Mouse (Mus musculus) embryonic stem cell, embryonic (primary cell): ENCODE data around the gene Bcr.

Experiments used
- CTCF ChIA-PET, 4 experiments: fragments of 300-600 bp in 2 of 4; fragments of 350-600 bp in 2 of 4; sonication (Branson Sonifier 250); formaldehyde crosslinking; loops; one replicate each; lab custom pipeline; 2022; ENCODE audit warnings: inconsistent platforms in 2 of 4; lab: Charles Lee
- POLR2A ChIA-PET, 4 experiments: fragments of 300-600 bp in 2 of 4; fragments of 350-600 bp in 2 of 4; sonication (Branson Sonifier 250); formaldehyde crosslinking; loops; one replicate each; lab custom pipeline; 2022; ENCODE audit warnings: antibody characterized with exemption in 4 of 4, inconsistent platforms in 1 of 4; lab: Charles Lee

The Bcr gene

GRCm38 (mm10) chr10:75068624-75069328 is 8.4 kb downstream of the Bcr start:
- ChIA-PET POLR2A (interaction anchor here in 1 of 4 experiments (2.0 kb wide), 1 partner anchor 16 kb away, joined by 7 read pairs; no protein-coding TSS in a partner anchor), CTCF (interaction anchor here in 2 of 4 experiments (1.6 to 1.7 kb wide), 2 partner anchors 82 kb away, joined by 4 read pairs; no protein-coding TSS in a partner anchor)

GRCm38 (mm10) chr10:75070281-75070976 is 10.0 kb downstream of the Bcr start:
- POLR2A ChIA-PET = interaction anchor here in 2 of 4 experiments (0.6 to 2.0 kb wide), 5 partner anchors 14 to 60 kb away, joined by 3 to 7 read pairs (median 3); no protein-coding TSS in a partner anchor
- CTCF ChIA-PET = interaction anchor here in 2 of 4 experiments (0.6 to 2.4 kb wide), 3 partner anchors 13 to 81 kb away, joined by 3 to 8 read pairs (median 4); no protein-coding TSS in a partner anchor

GRCm38 (mm10) chr10:75075665-75076064 is 15.3 kb downstream of the Bcr start:
- POLR2A ChIA-PET = interaction anchor here in 2 of 4 experiments (0.6 to 0.7 kb wide), 2 partner anchors 76 to 139 kb away, joined by 3 read pairs; no protein-coding TSS in a partner anchor
- CTCF ChIA-PET = interaction anchor here in 1 of 4 experiments (0.7 to 1.1 kb wide), 2 partner anchors 16 to 76 kb away, joined by 3 read pairs; no protein-coding TSS in a partner anchor

GRCm38 (mm10) chr10:75078174-75079128 is 18.1 kb downstream of the Bcr start:
- CTCF ChIA-PET = no interaction called here
- POLR2A ChIA-PET = interaction anchor here in 1 of 4 experiments (1.0 kb wide), 1 partner anchor 14 kb away, joined by 5 read pairs; no protein-coding TSS in a partner anchor

GRCm38 (mm10) chr10:75085330-75085729 is 24.9 kb downstream of the Bcr start:
- ChIA-PET CTCF (interaction anchor here in 1 of 4 experiments (0.5 kb wide), 1 partner anchor 66 kb away, joined by 3 read pairs; no protein-coding TSS in a partner anchor), POLR2A (interaction anchor here in 1 of 4 experiments (2.2 kb wide), 1 partner anchor 16 kb away, joined by 7 read pairs; no protein-coding TSS in a partner anchor)

GRCm38 (mm10) chr10:75088471-75088870 is 28.1 kb downstream of the Bcr start:
- POLR2A ChIA-PET = interaction anchor here in 2 of 4 experiments (1.0 to 5.8 kb wide), 3 partner anchors 10 to 16 kb away, joined by 5 to 31 read pairs (median 5); no protein-coding TSS in a partner anchor
- CTCF ChIA-PET = interaction anchor here in 2 of 4 experiments (0.6 to 1.7 kb wide), 2 partner anchors 63 to 163 kb away, joined by 4 read pairs; no protein-coding TSS in a partner anchor

GRCm38 (mm10) chr10:75091478-75092152 is 31.2 kb downstream of the Bcr start:
- POLR2A ChIA-PET = interaction anchor here in 1 of 4 experiments (0.5 to 5.8 kb wide), 4 partner anchors 11 to 123 kb away, joined by 3 to 31 read pairs (median 4); no protein-coding TSS in a partner anchor
- CTCF ChIA-PET = interaction anchor here in 1 of 4 experiments (1.7 kb wide), 1 partner anchor 60 kb away, joined by 3 read pairs; no protein-coding TSS in a partner anchor

GRCm38 (mm10) chr10:75093252-75093987 is 33.0 kb downstream of the Bcr start:
- ChIA-PET CTCF (interaction anchor here in 2 of 4 experiments (0.6 to 1.3 kb wide), 3 partner anchors 9 to 58 kb away, joined by 3 to 4 read pairs (median 3); no protein-coding TSS in a partner anchor), POLR2A (interaction anchor here in 2 of 4 experiments (0.8 to 1.4 kb wide), 5 partner anchors 11 to 75 kb away, joined by 3 to 5 read pairs (median 3); no protein-coding TSS in a partner anchor)

- POLR2A ChIA-PET = interaction anchor here in 2 of 4 experiments (0.7 to 1.9 kb wide), 4 partner anchors 10 to 74 kb away, joined by 3 to 4 read pairs (median 3); no protein-coding TSS in a partner anchor
- CTCF ChIA-PET = interaction anchor here in 1 of 4 experiments (1.3 kb wide), 1 partner anchor 57 kb away, joined by 4 read pairs; no protein-coding TSS in a partner anchor
Measured at GRCm38 (mm10) chr10:75094338-75094737, 33.9 kb downstream of the Bcr start.

- POLR2A ChIA-PET = interaction anchor here in 2 of 4 experiments (0.6 to 1.9 kb wide), 2 partner anchors 9 to 50 kb away, joined by 3 to 4 read pairs; no protein-coding TSS in a partner anchor
- CTCF ChIA-PET = no interaction called here
Measured at GRCm38 (mm10) chr10:75095216-75095615, 34.8 kb downstream of the Bcr start.

- ChIA-PET POLR2A (interaction anchor here in 3 of 4 experiments (0.7 to 1.5 kb wide), 5 partner anchors 9 to 832 kb away, joined by 3 to 9 read pairs (median 5); no protein-coding TSS in a partner anchor), CTCF (interaction anchor here in 1 of 4 experiments (1.1 kb wide), 1 partner anchor 163 kb away, joined by 3 read pairs; no protein-coding TSS in a partner anchor)
Measured at GRCm38 (mm10) chr10:75098446-75099183, 38.2 kb downstream of the Bcr start.

GRCm38 (mm10) chr10:75100298-75100697 is 39.9 kb downstream of the Bcr start:
- ChIA-PET CTCF (interaction anchor here in 1 of 4 experiments (1.1 kb wide), 1 partner anchor 41 kb away, joined by 3 read pairs; no protein-coding TSS in a partner anchor), POLR2A (interaction anchor here in 2 of 4 experiments (1.1 to 5.4 kb wide), 2 partner anchors 10 to 13 kb away, joined by 3 to 31 read pairs; no protein-coding TSS in a partner anchor)

- ChIA-PET CTCF (interaction anchor here in 2 of 4 experiments (0.6 to 1.9 kb wide), 2 partner anchors 24 to 48 kb away, joined by 3 to 10 read pairs; no protein-coding TSS in a partner anchor), POLR2A (interaction anchor here (0.6 to 5.4 kb wide), 9 partner anchors 9 to 47 kb away, joined by 3 to 31 read pairs (median 5); no protein-coding TSS in a partner anchor)
Measured at GRCm38 (mm10) chr10:75103502-75103901, 43.1 kb downstream of the Bcr start.
